Mouse (Mus musculus) T-cell, adult 2 months (primary cell): ENCODE results near the gene Sik3.

Source experiments
- DNase-seq: peaks from one replicate; pipeline ENCODE4 v3.0.0; 2022; ENCODE audit warnings: low spot score

Sik3 gene

GRCm38 (mm10) chr9:46012091-46013008, at the start of gene Sik3, which contains the start of gene Pafah1b2:
Gene Sik3 (plus strand): TSS chr9:46012820.
Gene Pafah1b2 (minus strand): TSS chr9:46012690.
- DNase-seq: peak; percentile 95

- no peak for DNase-seq
These were observed 49.0 kb upstream of the Sik3 start for GRCm38 (mm10) chr9:45963577-45963976.

- peak; percentile 15 for DNase-seq
These were observed 35.7 kb upstream of the Sik3 start for GRCm38 (mm10) chr9:45976884-45977283.

GRCm38 (mm10) chr9:45979778-45980177, 32.8 kb upstream of the Sik3 start:
- DNase-seq: no peak

- no peak for DNase-seq
These were observed 32.0 kb upstream of the Sik3 start for GRCm38 (mm10) chr9:45980611-45981010.

GRCm38 (mm10) chr9:45981331-45981730, 31.3 kb upstream of the Sik3 start:
- DNase-seq: peak; percentile 27

GRCm38 (mm10) chr9:45983676-45984408, 28.8 kb upstream of the Sik3 start:
- DNase-seq: no peak

- DNase-seq: peak; percentile 89
These were observed 28.0 kb upstream of the Sik3 start for GRCm38 (mm10) chr9:45984409-45985228.

- DNase-seq: no peak
These were observed 27.4 kb upstream of the Sik3 start for GRCm38 (mm10) chr9:45985229-45985567.

- no peak for DNase-seq
These were observed 13.6 kb upstream of the Sik3 start for GRCm38 (mm10) chr9:45999009-45999408.

GRCm38 (mm10) chr9:46003729-46004128, 8.9 kb upstream of the Sik3 start:
- peak; percentile 49 for DNase-seq

- no peak for DNase-seq
These were observed 8.1 kb upstream of the Sik3 start for GRCm38 (mm10) chr9:46004529-46004928.

GRCm38 (mm10) chr9:46006224-46006623, 6.4 kb upstream of the Sik3 start:
- DNase-seq: no peak

GRCm38 (mm10) chr9:46008931-46009668, 3.5 kb upstream of the Sik3 start:
- no peak for DNase-seq

- DNase-seq: no peak
These were observed 3.0 kb upstream of the Sik3 start for GRCm38 (mm10) chr9:46009669-46009983.

- DNase-seq: no peak
These were observed 1.3 kb upstream of the Sik3 start for GRCm38 (mm10) chr9:46011094-46011970.

- DNase-seq: peak; percentile 24
These were observed 478 bp downstream of the Sik3 start for GRCm38 (mm10) chr9:46013009-46013586.

- DNase-seq: no peak
These were observed 996 bp downstream of the Sik3 start for GRCm38 (mm10) chr9:46013616-46014015.

GRCm38 (mm10) chr9:46014251-46014681, 1.6 kb downstream of the Sik3 start:
- DNase-seq: peak; percentile 40

- peak; percentile 22 for DNase-seq
These were observed 2.5 kb downstream of the Sik3 start for GRCm38 (mm10) chr9:46015081-46015551.
